Mouse (Mus musculus): ENCODE measurements around the gene Klri2.
A peak's percentile ranks its signal among the peaks of the same experiment; 100 is the strongest.
"Not testable (repeated sequence)": the region's sequence is repeated elsewhere in the genome, so short reads cannot be mapped to it uniquely, and the experiment has no call there.

Gene Klri2

DNA sequence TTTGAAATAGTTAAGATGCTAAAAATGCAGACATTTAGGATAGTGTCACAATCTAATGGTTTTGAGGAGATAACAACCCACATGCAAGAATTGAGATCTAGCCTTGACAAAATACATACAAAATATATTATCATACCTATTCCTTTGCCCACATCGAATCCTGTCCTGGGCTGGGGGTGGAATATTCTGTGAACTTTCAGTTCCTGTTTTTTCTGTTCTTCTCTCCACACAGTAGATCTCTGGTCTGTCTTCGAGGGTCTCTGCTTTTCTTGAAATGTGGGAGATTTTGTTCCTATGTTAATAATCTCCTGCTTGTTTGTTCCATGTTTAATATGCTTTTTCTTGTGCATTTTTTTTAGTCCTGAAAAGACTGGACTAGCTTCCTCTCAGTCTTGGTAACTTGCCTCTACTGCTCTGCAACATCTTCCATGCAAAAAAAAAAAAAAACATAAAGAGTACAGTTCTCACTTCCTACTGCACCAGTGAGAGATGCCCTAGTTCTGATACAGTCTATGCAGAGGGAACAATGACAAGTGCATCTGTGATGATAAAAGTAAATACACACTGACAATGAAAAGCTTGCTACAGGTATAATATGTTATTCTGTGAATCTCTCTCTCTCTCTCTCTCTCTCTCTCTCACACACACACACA, at the start of gene Klri2:
TSS of gene Klri2 (minus strand) at position 416 of the 653 bp plus-strand sequence.
- peak; percentile 4 for DNase-seq (ENCODE audit: low read depth)

DNA sequence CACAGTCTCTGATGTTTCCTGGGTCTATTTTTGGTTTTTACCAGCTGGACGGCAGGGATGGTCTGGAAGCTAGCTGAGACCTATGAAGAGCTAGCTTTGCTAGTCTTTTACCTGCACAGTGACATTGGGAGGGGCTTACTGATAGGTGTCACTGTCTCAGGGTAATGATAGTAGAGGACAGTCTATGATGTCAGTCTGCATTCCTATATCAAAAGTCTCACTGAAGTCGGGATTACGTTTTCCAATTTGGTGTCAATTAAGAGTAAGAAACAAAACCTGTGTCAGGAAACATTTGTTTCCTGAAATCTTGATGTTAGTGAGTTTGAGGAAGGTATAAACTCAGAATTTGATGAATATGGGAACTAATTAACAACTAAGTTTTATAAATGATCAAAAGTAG, 43.9 kb upstream of the Klri2 start, which contains the start of gene Gm156:
TSS of gene Gm156 (minus strand) at position 101 of the 400 bp plus-strand sequence.
- not testable (repeated sequence) for DNase-seq (ENCODE audit: low read depth)

DNA sequence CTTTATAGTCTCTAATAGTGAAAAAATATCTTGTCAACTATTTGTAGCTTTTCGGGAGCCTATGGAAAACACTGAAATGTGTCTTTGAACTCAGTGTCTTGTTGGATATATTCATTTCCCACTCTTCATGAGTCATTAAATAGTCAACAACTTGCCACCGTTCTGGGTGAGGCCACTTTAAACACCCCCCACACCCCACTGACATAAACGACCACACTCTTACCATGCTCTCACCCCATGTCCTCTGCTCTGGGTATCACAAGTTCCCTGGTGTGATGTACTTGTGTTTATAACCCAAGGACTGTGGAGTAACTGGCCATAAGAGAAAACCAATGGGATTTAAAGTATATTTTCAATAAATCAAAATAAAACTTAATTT, 7.4 kb upstream of the Klri2 start:
- peak; percentile 3 for DNase-seq (ENCODE audit: low read depth)

DNA sequence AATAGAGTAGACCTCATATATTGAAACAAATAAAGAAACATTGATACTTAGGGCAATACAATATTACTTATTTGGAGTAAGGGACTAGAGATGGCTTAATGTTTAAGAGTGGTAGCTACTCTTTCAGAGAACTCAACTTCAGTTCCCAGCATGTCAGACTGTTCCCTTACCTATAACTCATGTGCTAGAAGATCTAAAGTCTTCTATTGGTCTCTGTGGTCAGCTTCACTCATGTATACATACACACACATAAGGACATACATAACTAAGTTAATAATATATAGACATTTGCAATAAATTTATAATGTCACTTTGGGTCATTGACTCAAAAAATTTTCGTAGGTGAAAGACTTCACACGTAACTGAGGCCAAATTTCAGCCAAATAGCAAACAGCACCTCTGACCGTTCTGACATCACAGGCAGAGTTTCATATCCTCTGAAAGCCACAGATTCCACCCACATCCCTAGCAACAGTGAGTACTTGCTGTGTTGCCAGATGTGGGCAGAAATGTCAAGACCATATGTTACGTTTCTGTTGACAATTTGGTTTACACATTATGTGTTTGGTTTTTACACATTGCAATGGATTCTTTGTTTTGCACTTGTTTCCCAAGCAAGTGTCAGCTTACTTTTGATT, 6.9 kb upstream of the Klri2 start:
- DNase-seq (ENCODE audit: low read depth) = peak; percentile 20

DNA sequence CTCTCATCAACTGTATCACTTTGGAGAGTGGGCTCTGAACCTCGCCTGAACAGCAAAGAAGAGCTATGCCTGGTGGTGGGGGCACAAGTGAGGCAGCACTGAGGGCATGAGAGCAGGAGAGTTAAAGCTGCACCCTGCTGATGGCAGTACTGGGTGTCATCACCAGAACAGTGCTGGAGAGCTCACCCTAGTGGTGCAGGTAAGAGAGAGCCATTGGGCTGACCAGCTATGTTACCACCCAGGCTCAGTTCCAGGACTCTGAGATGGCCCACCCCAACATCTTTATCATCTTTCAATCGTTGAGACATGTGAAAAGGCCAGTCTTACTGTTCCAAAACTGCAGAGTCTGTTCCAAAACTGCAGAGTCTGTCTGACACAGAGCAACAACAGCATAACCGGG, 5.9 kb upstream of the Klri2 start:
- no peak for DNase-seq (ENCODE audit: low read depth)

DNA sequence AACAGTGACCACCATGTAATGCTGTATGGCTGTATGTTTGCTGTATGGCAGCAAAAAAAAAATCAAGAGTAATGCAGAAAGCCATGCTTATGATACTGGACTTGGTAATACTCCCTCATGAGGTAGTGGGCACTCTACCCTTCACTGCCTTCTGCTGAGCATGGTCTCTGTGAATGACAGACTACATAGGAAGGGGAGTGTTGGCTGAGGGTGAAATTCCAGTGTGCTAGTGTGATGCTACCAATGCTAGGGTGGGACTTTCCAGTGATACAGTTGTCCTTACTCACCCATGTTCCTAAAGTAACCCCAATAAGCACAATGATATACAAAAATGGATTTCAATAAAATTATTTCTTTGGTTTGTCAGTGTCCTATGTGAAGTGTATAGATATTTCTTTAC, 3.9 kb downstream of the Klri2 start:
- DNase-seq (ENCODE audit: low read depth) = no peak

DNA sequence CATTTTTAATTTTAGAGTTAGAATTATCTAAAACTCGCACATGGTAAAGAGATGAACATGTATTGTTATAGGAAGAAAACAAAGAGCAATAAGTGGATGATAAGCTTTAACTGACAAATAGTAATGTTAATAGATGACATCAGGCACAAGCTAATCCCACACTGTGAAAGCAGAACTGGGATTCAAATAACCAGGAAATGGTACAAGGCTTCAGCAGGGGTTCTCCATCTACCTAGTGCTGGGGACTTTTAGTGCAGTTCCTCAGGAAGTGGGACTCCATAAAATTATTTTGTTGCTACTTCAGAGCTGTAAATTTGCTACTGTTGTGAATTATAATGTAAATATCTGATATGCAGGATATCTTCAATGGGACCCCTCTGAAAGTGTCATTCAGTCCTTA, 13.0 kb downstream of the Klri2 start:
- DNase-seq (ENCODE audit: low read depth) = no peak

DNA sequence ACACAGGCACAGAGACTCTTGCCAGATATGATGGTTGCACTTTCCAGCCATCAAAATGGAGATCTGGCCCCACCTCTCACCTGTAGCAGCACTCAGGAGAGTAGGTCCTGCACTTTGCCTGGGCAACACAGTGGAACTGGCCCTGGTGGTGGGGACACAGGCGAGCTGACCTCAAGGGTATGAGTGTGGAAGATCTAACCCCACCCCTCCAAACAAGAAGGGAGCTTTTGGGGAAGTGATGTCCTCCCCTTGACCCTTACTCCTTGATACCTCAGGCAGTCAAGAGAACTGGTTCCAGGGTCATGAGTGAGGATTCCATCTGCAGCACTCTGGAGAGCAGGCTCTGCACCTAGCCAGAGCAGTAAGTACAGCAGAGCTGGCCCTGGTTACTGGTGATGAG, 18.9 kb downstream of the Klri2 start:
- no peak for DNase-seq (ENCODE audit: low read depth)

DNA sequence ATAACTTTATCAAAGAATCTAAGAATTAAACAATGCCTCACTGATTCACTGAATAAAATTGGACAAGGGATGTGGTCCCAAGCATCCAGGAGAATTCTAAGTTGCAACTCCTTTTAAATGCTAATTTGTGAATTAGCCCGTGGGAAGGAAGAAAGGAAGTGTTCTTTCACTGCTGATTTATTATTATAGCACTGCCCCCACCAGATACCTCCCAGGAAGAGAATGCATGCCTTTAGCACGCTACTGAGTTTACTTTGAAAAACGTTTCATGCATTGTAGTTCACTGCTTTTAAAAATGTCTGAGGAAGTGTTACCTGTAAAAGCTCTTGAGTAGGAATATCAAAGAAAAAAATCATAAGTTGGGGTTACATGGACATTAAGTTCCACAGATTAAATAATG, 19.8 kb downstream of the Klri2 start:
- no peak for DNase-seq (ENCODE audit: low read depth)

DNA sequence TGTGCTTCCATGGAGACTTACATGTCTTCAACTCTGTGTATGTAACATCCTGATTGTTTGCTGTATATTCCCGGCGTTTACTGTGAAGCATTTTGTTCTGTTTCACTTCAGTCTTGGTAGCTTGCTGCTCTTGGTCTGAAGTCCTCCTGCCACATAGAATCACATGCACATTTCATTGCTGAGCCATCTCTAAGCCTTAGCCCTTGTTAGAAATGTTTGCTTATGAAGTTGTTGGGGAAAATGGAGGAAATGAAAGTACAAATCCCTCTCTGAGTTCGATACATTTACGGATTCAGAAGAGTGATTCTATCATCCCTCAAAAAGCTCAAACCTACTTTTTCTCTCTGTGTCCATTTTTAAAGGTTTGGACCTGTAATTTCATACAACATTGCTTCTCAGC, 23.3 kb downstream of the Klri2 start, which contains the start of gene Klri1:
TSS of gene Klri1 (minus strand) at position 101 of the 400 bp plus-strand sequence.
- no peak for DNase-seq (ENCODE audit: low read depth)

DNA sequence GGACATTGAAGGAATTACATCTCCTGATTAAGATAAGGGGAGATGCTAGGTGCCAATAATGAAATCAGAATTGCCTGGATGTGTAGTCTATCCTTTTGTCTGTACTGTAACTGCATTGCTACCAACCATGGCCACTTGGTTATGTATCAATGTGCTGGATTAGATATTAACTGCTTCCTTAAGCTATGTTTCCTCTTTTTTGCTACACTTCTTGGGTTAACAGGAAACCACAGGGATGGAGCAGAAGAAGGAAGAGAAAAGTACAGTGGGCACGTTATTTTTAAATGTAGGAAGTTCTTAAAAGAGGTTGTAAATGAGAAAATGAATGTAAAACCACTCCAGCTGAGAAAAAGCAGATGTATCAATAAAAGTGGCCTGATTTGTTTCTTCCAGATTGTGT, 26.7 kb downstream of the Klri2 start:
- DNase-seq (ENCODE audit: low read depth) = no peak

DNA sequence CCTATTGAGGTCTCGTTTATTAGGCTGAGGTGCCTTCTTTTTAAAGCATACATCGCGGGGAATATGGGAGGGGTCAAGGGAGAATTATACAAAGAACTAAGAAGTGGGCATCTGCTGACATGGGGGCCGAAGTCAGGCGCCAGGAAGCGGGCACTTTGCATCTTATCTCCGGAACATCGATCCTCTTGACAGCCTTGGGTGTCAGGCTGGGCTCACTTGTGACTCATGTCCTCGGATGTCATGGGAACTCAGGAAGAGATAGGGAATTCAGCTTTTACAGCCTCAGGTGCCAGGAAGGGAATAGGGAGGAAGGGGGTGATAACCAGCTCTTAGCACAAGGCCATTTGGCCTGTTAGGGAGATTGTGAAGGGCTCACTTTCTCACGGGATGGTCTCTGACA, 48.8 kb downstream of the Klri2 start:
- not testable (repeated sequence) for DNase-seq (ENCODE audit: low read depth)

DNA sequence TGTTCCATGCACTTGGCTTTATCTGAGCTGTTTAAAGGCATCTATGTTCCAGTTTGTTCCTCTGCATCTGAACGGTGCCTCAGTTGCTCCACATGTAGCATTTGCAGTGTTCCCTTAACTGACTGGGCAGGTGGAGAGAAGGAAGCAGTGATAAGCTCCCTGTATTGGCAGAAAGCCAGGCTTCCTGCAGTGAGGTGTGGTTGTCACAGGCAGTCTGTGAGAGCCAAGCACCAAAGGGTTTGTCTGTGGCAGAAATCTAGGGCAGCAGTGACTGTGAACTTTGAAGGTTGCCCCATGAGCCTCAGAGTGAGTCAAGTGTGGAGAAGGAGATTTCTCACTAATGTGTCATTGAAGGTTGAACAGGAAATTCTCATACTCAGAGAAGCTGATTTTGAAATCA, 59.9 kb downstream of the Klri2 start:
- no peak for DNase-seq (ENCODE audit: low read depth)
